Mouse (Mus musculus): ENCODE data around the gene Vmn1r158.
"Not testable (repeated sequence)": the region's sequence is repeated elsewhere in the genome, so short reads cannot be mapped to it uniquely, and the experiment has no call there.

Vmn1r158 gene

DNA sequence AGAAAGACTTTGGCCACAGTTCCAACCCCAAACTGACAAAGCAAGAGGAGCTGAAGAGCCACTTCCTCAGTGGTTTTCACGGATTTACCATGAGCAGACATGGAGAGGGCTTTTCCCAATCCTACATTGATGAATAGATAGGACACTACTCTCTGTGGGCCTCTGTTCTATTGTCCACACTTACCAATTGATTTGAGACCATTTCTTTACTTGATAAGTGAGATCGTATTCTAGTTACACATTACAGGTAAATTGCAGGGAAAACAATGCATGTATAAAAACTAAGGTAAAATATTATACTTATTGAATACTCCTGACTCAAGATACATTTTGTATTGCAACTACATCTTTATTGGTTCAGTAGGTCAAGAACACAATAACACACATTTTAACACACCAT is at the start of gene Vmn1r158:
TSS of gene Vmn1r158 (minus strand) at position 101 of the 400 bp plus-strand sequence.
- not testable (repeated sequence) for DNase-seq

DNA sequence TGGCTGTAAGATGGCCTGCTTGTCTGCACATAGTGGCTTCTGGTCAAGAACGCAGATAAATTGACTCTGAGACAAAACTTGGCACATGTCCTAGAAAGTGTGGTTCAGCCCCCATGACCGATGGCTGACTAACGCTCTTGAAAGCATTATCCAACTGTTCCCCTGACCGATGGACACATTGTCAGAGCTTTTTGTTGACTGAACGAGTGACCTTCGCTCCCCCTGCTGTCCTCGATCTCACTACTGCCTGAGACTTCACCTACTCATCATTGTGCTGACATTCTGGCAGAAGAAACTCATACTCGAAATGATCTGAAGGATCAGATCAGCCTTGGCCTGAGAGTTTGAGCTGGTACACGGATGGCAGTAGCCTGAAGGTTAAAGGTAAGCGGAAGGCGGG is 14.6 kb downstream of the Vmn1r158 start:
- not testable (repeated sequence) for DNase-seq

DNA sequence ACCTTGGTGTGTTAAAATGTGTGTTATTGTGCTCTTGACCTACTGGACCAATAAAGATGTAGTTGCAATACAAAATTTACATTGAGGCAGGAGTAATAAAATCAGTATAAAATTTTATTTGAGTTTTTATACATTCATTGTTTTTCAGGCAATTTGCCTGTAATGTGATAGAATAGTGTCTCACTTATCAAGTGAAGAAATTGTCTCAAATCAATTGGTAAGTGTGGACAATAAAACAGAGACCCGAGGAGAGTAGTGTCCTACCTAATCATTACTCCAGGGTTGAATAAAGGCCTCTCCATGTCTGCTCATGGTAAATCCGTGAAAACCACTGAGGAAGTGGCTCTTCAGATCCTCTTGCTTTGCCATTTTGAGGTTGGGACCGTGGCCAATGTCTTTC is 29.2 kb downstream of the Vmn1r158 start, which contains the start of gene Vmn1r157:
TSS of gene Vmn1r157 (plus strand) at position 301 of the 400 bp plus-strand sequence.
- DNase-seq: not testable (repeated sequence)

Measured in kidney, adult 8-10 months (tissue).